Mouse (Mus musculus) heart, postnatal 36 days (tissue): ENCODE measurements at regions not wholly inside any gene's neighbourhood (a gene's known extent, or its start where the extent isn't known, plus 50 kb on each side); places are given as distances from the start of the nearest gene placed in this dataset.

ENCODE experiments used
- DNase-seq, 2 experiments: peaks; one replicate each; pipeline ENCODE4 v3.0.0; 2021 to 2022
- intact Hi-C: fragments of 180-260 bp; cut with DNase I; formaldehyde crosslinking; loops from one replicate; pipeline ENCODE4 v1.15.1; 2025

DNA sequence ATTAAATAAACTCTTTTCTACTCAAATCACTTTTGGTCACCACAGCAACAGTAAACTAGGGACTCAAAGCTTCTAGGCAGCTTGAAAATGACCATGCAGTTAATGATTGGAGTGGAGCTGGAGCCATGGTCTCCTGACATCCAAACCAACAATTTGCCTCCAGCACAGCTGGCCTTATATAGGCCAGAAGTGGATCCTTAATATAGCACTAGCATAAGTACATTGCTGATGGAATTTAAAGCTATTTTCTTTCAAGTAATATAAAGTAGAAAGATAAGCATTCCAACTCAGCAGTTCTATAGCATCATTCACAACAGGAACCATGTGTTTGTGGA is 165.8 kb upstream of the Sox11 start:
- no peak for DNase-seq
- intact Hi-C loops: no loop called here

DNA sequence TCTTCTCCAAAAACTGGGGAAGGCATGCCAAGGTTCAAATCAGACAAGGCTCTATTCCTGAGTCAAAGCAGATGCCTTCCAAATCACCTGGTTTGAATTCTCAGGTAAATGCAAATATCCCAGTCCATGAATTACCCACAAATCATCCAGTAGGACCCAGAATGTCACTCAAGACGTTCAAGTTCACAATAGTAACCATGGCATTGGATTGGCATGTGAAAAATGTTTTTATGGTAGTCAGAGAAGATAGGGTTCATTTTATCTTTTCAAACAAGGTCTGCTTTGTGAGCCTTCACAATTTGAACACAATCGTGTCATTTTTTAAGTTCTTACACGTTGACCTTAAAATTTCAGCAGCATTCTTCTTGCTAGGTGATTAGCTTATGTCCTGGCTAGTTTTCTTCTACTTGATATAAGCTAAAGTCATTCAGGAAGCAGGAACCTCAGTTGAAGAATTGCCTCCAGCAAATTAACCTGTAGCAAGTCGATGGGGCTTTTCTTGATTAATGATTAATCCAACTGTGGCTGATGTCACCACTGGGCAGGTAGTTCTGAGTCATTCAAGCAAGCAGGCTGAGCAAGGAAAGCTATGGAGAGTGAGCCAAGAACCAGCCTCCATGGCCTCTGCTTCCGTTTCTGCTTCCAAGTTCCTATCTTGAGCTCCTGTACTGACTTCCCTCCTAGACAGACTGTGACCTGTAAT is 165.3 kb upstream of the Sox11 start:
- DNase-seq: no peak
- intact Hi-C loops: no loop called here

DNA sequence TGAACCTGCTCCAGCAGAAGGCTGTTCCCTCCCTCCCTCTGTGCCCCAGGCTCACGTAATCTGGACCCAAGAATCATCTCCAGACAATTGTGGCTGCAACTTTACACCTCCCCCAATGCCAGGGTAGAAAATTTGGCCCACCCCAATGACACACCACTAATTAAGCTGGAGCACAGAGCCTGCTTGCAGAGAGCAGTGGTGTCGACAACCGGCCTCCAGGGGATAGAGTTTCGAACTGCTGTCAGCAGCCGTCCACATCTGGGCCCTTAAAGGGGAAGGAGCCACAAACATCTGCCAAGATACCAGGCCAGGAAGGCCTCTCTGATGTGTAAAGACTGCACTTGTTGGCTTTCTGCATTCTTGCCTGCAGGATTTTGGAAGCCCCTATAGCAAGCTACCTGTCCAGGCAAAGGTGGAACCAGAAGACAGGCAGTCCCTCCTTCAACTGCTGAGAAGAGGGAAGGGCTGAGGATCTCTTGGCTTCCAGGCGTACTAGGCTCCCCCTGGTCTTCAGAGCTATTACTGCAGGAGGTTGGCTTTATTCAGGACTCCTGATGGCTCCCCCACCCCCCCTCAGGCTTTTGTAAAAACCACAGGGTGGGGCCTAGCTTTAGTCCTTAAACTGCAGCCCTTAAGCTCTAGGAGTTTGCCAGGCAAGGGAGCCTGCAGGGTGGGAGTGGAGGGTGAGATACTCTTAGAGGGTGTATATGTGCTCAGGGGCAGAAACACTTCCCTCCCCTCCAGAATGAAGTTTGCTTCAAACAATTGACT is 160.5 kb upstream of the Sox11 start:
- DNase-seq: no peak
- intact Hi-C loops: no loop called here

DNA sequence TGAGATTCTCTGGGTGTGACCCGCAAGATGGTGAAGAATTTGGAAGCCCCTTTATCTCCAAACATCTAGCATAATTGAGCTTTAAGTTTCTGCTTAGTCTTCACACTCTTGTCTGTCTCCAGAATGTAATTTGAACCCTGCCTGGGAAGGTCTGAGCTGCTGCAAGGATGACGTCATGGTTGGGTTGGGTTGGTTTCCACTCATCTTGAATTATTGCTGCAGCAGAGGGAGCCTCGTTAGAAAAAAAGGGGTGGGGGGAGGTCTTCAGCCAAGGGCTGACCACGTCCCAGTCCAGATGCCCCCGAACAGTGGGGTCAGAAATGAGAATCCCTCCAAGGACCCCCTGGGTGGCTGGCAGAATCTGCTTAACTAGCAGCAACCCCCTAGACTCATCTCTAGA is 158.1 kb upstream of the Sox11 start:
- intact Hi-C loops: no loop called here
- no peak for DNase-seq

DNA sequence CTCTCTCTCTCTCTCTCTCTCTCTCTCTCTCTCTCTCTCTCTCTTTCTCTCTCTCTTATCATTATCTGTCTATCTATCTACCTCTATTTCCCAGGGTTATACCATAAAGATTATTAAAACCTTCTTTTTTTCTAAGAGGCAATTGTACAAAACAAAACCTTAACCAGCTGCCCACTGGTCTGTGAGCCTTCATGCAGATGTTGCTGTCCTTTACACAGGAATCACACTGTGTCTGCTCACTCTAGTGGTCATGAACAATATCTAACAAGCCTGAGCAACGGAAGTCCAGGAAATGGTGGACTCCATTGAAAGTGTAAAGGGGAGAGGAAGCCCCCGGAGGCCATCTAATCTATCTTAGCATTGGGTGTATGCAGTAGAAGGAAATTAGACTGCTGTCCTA is 156.9 kb upstream of the Sox11 start:
- intact Hi-C loops: no loop called here
- no peak for DNase-seq

DNA sequence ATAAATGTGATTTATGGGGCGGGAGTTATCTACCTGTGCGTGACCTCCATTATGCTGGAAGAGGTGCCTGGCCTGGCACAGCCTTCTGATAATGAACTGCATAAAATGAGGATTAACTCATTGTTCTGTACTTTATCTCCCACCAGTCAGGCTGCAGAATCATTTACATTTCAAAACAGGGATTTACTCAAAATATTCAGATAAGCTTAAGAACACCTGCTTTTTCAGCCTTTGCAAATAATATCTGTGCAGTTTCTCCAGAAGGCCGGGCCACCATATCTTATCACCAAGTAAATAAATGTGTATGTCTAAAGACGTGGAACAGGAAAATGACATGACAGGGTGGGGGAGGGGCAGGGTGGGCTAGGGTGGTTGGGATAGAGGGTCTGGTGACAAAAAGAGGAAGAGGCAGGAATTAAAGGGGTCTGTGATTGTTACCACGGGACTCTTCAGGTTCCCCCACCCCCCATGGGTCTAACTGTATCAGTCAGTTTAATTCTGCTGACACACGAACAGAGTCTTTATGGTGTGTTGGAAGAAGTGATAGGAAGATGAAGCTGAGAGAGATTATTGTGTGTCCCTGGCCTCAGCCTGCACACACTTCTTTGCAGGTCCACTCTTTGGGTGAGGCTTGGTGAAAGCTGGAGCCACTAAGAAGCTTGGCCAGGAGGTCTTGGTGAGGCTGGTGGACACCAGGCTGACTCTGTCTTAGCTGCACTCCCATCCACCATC is 154.6 kb upstream of the Sox11 start:
- intact Hi-C loops: no loop called here
- DNase-seq: no peak

DNA sequence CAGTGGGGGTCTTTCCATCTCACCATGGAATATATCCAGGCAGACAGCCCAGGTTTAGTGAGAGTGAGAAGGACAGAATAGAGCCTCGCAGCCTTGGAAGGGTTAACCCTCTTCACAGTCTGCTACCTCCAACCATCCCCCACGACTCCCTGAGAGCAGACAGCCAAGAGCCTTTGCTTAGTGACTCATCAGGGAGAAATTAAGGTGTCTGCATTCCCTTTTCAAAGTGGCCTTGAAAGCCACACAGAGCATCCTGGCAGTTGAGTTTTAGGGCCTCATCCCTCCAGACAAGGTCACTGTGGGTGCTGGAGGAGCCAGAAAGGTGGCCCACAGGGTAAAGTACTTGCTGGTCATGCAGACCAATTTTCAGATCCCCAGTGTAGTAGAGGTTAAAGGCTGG is 149.9 kb upstream of the Sox11 start:
- no peak for DNase-seq
- intact Hi-C loops: no loop called here

DNA sequence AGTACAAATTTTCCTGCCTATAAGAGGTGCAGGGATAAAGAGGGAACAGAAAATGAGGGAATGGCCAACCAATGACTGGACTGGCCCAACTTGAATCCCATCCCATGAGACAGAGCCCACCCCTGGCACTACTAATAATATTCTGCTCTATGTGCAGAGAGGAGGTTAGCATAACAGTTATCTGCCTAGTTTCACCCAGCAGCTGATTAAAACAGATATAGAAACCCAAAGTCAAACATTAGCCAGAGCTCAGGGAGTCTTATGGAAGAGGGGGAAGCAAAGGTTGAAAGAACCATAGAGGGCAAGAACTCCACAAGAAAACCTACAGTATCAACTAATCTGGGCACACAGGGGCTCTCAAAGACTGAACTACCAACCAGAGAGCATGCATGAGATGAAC is 138.9 kb upstream of the Sox11 start:
- intact Hi-C loops: no loop called here
- DNase-seq: no peak

DNA sequence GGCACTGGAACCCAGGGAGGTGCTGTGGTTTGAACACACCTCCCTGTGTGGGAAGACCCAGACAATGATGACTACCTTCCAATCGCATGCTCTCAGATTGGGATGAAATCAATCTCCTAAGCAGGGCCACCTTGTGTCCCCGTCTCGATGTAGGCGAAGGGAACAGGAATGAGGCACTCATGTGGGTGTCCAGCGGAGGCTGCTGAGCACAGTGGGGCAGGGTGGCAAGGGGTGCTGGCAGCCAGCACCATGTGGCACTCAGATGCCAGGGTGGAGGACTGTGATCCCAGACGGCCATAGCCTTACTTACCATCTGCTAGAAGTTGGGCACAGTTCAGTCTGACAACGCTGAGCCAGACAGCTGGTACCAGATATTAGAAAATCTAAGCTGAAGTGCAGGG is 137.2 kb upstream of the Sox11 start:
- intact Hi-C loops: no loop called here
- DNase-seq: no peak

DNA sequence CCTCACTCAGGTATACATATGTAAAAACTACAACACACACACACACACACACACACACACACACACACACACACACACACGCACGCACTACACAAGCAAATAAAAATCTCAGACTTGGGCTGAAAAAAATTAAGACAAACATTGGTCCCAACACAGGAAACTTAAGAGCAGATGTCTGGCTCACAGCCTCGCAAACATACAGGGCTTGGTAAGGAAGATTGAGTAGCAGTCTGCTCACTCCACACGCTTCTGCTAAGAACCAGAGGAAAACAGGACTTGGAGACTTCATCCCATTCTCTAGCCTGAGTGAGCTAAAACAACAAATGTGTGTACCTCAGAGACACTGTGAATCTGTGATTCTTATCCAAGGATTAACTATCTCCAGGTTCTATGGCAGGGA is 132.3 kb upstream of the Sox11 start:
- intact Hi-C loops: no loop called here
- DNase-seq: no peak

DNA sequence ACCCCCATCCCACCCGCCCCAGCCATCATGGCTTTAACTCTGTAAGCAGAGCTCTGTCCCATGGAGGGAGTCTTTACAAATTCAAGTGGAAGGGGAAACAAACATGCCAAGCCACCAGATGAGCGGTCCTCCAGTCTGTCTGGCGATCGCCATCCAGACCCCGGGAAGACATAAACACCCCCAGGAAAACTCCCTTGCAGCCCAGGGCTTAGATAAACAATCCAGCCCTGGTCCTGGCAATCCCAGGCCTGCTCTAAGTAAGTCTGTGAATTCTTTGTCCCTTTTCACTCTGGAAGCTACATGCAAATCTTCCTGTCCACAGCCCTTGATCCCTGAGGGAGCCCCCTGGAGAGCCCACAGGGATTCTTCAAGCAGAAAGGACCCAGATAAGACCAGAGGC is 129.2 kb upstream of the Sox11 start:
- intact Hi-C loops: no loop called here
- DNase-seq: no peak

DNA sequence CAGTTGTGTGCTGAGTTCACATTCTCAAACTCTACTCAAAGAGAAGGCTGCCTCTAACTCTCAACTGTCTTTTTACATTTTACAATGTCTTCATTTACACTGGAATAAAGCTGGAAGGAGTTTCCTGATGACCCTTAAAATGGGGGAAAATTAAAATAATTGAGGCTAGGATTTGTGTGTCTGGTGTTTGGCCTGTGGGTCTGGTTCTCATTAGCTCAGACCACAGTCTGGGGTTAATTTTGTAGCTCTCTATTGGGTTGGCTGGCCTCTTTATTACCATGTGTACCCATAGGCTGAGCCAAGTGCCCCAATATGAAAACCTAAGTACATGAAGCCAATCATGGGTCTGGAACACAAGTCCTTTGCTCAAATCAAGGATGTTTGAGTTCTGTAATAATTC is 128.0 kb upstream of the Sox11 start:
- DNase-seq: no peak
- intact Hi-C loops: no loop called here

DNA sequence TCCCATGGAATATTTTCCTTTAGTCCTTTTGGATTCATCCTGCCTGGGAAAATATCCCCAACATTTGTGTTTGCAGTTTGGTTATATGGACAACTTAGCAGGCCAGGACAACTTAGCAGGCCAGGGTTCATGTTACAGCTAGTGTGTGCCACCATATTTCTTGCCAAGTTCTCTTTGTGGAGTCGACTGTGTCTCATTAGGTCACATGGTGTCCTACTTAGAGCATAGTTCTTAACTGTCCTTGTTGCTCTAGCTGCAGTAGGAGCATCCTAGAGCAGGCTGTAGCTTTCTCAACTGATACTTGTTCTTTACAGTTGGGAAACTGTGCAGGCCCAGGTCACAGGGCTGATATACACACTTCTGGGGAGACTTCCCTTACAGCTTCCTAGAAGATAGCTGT is 126.4 kb upstream of the Sox11 start:
- intact Hi-C loops: no loop called here
- no peak for DNase-seq

DNA sequence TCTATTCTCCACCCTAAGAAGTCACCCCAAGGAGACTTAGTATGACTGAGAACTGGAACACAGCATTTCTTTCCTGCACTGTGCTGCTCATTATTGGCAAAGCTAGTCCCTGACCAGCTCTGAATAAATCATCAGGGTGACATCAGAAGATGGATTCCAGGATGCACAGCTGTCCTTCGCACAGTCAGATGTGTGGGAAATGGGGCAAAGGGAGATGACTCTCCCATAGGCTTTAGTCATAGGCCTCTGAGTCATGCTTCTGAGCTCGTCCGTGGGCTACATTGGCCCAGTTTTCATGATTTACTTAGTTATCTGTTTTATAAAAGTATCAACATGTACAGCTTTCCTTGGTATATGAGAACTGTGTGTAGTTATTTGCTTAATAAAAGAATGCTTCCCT is 125.8 kb upstream of the Sox11 start:
- no peak for DNase-seq
- intact Hi-C loops: no loop called here

DNA sequence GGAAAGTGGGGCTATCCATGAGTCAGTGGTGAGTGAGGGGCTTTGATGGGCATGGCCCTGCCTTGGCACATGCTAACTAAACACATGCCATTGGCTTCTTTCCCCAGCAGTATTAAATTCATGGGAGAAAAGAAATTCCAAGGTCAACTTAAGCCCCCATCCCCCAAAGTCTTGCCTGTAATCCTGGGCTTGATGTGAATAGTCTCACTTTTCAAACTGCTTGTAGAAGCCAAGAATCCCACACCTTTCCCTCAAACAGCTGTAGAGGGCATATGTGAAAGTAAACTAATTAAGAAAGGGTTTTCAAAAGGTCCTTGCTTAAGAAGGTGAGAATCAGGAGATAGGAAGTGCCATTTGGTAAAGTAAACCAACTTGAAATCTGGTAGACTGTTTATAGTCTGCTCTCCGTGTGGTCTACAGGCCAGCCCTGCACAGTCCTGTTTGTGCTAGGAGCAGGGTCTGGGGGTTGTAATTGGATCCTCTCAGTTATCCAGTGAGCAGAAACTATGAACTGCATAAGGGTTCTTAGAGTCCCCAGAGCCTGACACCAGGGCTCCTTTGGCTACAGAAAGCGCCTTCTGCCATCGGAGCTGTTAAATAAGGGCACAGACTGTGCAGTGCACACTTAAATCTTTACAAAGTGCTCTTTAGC is 123.3 kb upstream of the Sox11 start:
- DNase-seq: no peak
- intact Hi-C loops: no loop called here

DNA sequence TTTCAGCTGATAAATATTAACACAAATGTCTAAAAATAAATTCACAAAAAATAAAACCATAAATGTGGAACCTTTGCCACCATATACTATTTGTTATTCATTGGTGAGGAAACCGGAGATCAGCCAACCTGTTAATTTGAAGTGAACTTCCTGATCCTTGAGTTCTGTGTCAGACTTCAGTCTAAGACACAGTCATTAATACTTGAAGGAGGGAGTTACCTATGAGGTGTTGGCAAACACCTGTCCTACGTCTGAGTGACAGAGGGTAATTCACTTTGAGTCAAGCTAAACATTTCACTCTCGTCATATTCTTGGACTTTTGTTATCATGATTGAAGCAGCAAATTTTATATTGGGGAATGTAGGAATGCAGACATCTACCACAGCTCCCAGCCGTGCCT is 116.3 kb upstream of the Sox11 start:
- DNase-seq: no peak
- intact Hi-C loops: no loop called here

DNA sequence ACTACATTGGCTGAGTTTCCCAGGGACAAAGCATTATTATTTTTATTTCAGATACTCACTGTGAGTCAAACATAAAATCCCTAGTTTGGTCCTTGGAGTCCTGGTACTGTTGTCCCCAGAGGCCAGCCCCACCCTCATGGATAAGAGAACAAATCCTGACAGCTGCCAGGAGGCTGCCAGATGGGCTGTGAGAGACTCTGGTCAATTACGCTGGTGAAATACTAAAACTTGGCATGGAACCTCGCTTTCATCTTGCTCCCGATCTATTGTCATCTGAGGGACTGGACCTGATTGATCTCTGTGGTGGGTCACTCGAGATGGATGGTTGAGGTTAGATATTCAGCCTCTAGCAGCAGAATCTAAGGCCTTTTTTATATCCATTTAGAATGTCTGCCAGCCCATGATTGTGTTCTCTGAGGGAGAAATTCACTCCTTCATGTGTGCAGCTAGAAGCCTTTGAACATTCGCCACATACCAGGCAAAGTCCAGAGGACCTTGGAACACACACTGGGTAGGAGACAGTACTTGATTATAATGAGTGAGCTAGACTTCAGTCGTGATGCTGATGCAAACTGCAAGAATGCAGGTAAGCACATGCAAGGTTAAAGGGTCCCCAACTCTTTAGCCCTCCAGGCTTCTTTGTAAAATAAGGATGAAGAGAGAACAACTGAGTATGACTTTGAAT is 95.4 kb upstream of the Sox11 start:
- intact Hi-C loops: no loop called here
- no peak for DNase-seq

DNA sequence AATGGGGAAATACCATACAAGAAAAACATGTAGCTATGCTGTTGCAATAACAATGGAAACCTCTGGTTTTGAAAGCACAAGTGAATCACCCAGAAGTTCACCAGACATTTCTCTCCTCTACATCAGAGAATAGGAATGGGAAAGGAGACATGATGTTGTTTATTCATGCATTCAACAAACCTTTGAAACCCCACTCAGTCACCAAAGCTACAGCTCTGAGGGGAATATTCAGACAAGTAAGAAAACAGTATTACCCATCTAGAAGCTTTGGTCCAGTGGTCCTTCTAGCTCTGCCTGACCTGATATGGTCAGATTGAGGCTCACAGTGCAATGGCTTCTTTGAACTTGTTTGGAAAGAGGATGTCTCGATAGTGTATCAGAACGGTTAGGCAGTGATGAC is 89.0 kb upstream of the Sox11 start:
- no peak for DNase-seq
- intact Hi-C loops: no loop called here

DNA sequence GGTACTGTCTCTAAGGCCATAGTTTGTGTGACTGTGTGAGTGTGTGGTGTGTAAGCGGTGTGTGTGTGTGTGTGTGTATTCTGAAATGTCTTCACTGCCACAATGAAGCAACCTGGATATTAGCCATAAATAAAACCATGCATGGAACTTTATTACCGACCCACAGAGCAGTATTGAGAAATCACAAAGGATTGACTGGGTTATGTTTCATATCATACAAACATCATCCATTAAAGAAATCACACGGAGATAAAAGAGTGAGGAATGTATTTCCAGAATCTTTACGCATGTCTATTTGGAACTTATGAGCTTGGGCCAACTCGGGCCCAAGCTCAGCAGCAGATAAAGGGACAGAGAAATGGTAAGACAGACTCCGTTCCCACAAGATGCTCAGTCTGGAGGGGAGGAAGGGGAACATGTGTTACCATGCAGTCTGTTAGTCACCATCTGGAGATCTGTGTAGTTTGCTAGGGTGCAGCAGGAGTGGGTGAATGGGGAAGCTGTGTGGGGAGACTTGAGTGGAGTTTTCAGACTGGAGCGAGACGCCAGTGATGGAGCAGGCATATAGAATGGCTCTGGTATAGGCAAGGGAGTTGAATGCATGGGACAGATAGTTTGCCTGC is 75.1 kb upstream of the Sox11 start:
- intact Hi-C loops: no loop called here
- DNase-seq: no peak

DNA sequence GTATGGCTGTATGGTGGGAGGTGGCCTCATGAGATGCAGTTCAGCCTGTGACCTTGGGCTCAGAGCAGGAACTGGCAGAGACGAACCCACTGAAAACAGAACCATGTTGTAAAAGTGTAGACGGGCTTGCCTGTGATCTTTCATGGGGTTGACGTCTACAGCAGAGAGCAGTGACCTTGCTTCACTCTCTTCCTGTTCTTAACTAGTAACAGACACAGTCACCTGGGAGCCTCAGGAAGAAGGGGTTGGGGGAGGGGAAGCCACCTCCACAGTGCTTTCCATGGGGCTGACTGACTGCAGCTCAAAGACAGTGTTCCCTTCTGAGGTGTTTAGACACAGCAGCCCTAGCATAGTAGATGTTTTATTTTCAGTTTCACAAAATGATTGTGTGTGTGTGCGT is 68.2 kb upstream of the Sox11 start:
- intact Hi-C loops: no loop called here
- DNase-seq: no peak

DNA sequence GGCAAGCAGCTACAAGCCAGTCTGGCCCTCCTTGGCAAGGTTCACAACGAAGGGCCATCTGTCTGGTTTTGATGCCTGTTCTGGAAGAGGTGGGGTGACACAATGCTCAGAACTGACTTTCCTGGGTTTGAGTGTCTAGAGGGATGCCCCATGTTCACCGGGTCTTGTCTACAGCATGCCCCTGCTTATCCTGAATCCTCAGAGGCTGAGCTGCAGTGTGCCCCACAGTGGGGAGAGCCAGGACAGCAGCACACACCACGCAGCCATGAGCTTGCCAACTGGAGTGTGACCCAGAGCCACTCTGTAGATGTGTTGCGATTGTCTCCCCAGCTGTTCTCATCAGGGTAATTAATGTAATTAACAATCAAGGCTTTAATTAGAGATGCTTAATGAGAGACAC is 66.1 kb upstream of the Sox11 start:
- DNase-seq: no peak
- intact Hi-C loops: no loop called here
